ENCODE assay signal across 28 mouse cellular contexts in genomic region chr2:79278581-79278980, GRCm38 (mm10).
"Had no signal": no experiment of that assay in that cellular context is flagged by ENCODE, and none has a peak within 500 bp of the region (broad histone marks: within the 10 kb centered on the region; RNA-seq: fewer than 3 reads in every experiment).

No protein-coding gene starts in this region.

- ATAC-seq: forebrain, embryonic 13.5 days; forebrain, embryonic 14.5 days; forebrain, embryonic 15.5 days; forebrain, embryonic 16.5 days; forebrain, postnatal 0 days had no signal

- H3K4me2 ChIP-seq: embryonic facial prominence, embryonic 12.5 days; embryonic facial prominence, embryonic 13.5 days; embryonic facial prominence, embryonic 15.5 days; forebrain, embryonic 12.5 days; forebrain, embryonic 13.5 days; forebrain, embryonic 15.5 days had no signal

- H3K9ac ChIP-seq: embryonic facial prominence, embryonic 12.5 days; embryonic facial prominence, embryonic 13.5 days; embryonic facial prominence, embryonic 15.5 days; forebrain, embryonic 12.5 days; forebrain, embryonic 13.5 days; forebrain, embryonic 15.5 days; forebrain, postnatal 0 days had no signal

- H3K4me1 ChIP-seq: embryonic facial prominence, embryonic 10.5 days; embryonic facial prominence, embryonic 12.5 days; embryonic facial prominence, embryonic 13.5 days; embryonic facial prominence, embryonic 15.5 days; forebrain, embryonic 12.5 days; forebrain, embryonic 13.5 days; forebrain, embryonic 15.5 days had no signal

- H3K27ac ChIP-seq: embryonic facial prominence, embryonic 10.5 days; embryonic facial prominence, embryonic 12.5 days; embryonic facial prominence, embryonic 13.5 days; embryonic facial prominence, embryonic 15.5 days; forebrain, embryonic 10.5 days; forebrain, embryonic 12.5 days; forebrain, embryonic 13.5 days; forebrain, embryonic 15.5 days; gastrocnemius, adult 2 months had no signal

- DNase-seq: cerebellum, adult 2 months; cerebellum, adult 8-10 months; cerebellum, adult 9-10 months; cerebellum, adult 9-11 months; cerebellum, postnatal 10 days; cerebellum, postnatal 14 days; cerebellum, postnatal 25 days; cerebellum, postnatal 36 days; embryo, embryonic 11 days; forebrain, postnatal 0 days; gastrocnemius, adult 2 months; gastrocnemius, postnatal 10 days; gastrocnemius, postnatal 14 days; gastrocnemius, postnatal 25 days; gastrocnemius, postnatal 36 days; heart, adult 11 months; heart, adult 18-20 months had no signal

- H3K9me3 ChIP-seq: embryonic facial prominence, embryonic 10.5 days; embryonic facial prominence, embryonic 12.5 days; embryonic facial prominence, embryonic 13.5 days; embryonic facial prominence, embryonic 15.5 days; forebrain, embryonic 10.5 days; forebrain, embryonic 12.5 days; forebrain, embryonic 13.5 days; forebrain, embryonic 15.5 days had no signal

- H3K27me3 ChIP-seq: embryonic facial prominence, embryonic 12.5 days; embryonic facial prominence, embryonic 13.5 days; embryonic facial prominence, embryonic 15.5 days; forebrain, embryonic 13.5 days; forebrain, embryonic 15.5 days had no signal

- H3K36me3 ChIP-seq: embryonic facial prominence, embryonic 10.5 days; embryonic facial prominence, embryonic 12.5 days; embryonic facial prominence, embryonic 13.5 days; embryonic facial prominence, embryonic 15.5 days; forebrain, embryonic 10.5 days; forebrain, embryonic 12.5 days; forebrain, embryonic 15.5 days had no signal

- H3K4me3 ChIP-seq: embryonic facial prominence, embryonic 10.5 days; embryonic facial prominence, embryonic 12.5 days; embryonic facial prominence, embryonic 13.5 days; embryonic facial prominence, embryonic 15.5 days; erythroblast, embryonic 14.5 days; forebrain, embryonic 10.5 days; forebrain, embryonic 12.5 days; forebrain, embryonic 13.5 days; forebrain, embryonic 15.5 days; gastrocnemius, adult 2 months had no signal
